Mouse (Mus musculus): Measurements from ENCODE around the gene Pik3ap1.

The Pik3ap1 gene

GRCm38 (mm10) chr19:41366854-41367517 is 17.9 kb downstream of the Pik3ap1 start:
- DNase-seq = no peak

GRCm38 (mm10) chr19:41366192-41366853 is 18.6 kb downstream of the Pik3ap1 start:
- no peak for DNase-seq

- no peak for DNase-seq
These were observed 19.3 kb downstream of the Pik3ap1 start for GRCm38 (mm10) chr19:41365570-41365969.

GRCm38 (mm10) chr19:41364509-41364908 is 20.4 kb downstream of the Pik3ap1 start:
- DNase-seq = no peak

- no peak for DNase-seq
These were observed 21.9 kb downstream of the Pik3ap1 start for GRCm38 (mm10) chr19:41362963-41363362.

- no peak for DNase-seq
These were observed 24.4 kb downstream of the Pik3ap1 start for GRCm38 (mm10) chr19:41360459-41360858.

GRCm38 (mm10) chr19:41354287-41354951 is 30.5 kb downstream of the Pik3ap1 start:
- no peak for DNase-seq

GRCm38 (mm10) chr19:41349624-41350023 is 35.3 kb downstream of the Pik3ap1 start:
- DNase-seq = no peak

- DNase-seq = no peak
These were observed 36.7 kb downstream of the Pik3ap1 start for GRCm38 (mm10) chr19:41348161-41348560.

- DNase-seq = no peak
These were observed 37.6 kb downstream of the Pik3ap1 start for GRCm38 (mm10) chr19:41347326-41347725.

- no peak for DNase-seq
These were observed 38.6 kb downstream of the Pik3ap1 start for GRCm38 (mm10) chr19:41346099-41346850.

GRCm38 (mm10) chr19:41345028-41345741 is 39.7 kb downstream of the Pik3ap1 start:
- DNase-seq = peak; percentile 59

- no peak for DNase-seq
These were observed 40.3 kb downstream of the Pik3ap1 start for GRCm38 (mm10) chr19:41344666-41345027.

GRCm38 (mm10) chr19:41342592-41343090 is 42.3 kb downstream of the Pik3ap1 start:
- no peak for DNase-seq

GRCm38 (mm10) chr19:41341677-41342076 is 43.2 kb downstream of the Pik3ap1 start:
- DNase-seq = no peak

- peak; percentile 25 for DNase-seq
These were observed 45.7 kb downstream of the Pik3ap1 start for GRCm38 (mm10) chr19:41339020-41339836.

- DNase-seq = no peak
These were observed 46.5 kb downstream of the Pik3ap1 start for GRCm38 (mm10) chr19:41338379-41338778.

GRCm38 (mm10) chr19:41335721-41336120 is 49.2 kb downstream of the Pik3ap1 start:
- DNase-seq = no peak

- DNase-seq = no peak
These were observed 51.9 kb downstream of the Pik3ap1 start for GRCm38 (mm10) chr19:41332986-41333385.

- no peak for DNase-seq
These were observed 52.7 kb downstream of the Pik3ap1 start for GRCm38 (mm10) chr19:41332228-41332627.

- DNase-seq = no peak
These were observed 54.5 kb downstream of the Pik3ap1 start for GRCm38 (mm10) chr19:41330401-41330800.

GRCm38 (mm10) chr19:41329961-41330360 is 54.9 kb downstream of the Pik3ap1 start:
- no peak for DNase-seq

Data from kidney, postnatal 10 days (tissue).